Mouse (Mus musculus) splenic B cell, adult 2 months (primary cell): ENCODE measurements around the gene Zscan25.
"Not testable (repeated sequence)": the region's sequence is repeated elsewhere in the genome, so short reads cannot be mapped to it uniquely, and the experiment has no call there.

Experiments
- DNase-seq: peaks from one replicate; pipeline ENCODE4 v3.0.0-alpha.2; 2011; ENCODE audit warnings: low read depth, low spot score
- H3K27me3 ChIP-seq: 2 replicates; pipeline ENCODE4 v1.6.1; 2012; ENCODE audit warnings: mild to moderate bottlenecking, low read length, moderate library complexity, mixed read lengths; ENCODE audit not compliant: control insufficient read depth, poor library complexity, insufficient read depth, severe bottlenecking
- H3K36me3 ChIP-seq: 2 replicates; pipeline ENCODE4 v1.6.1; 2012; ENCODE audit warnings: mild to moderate bottlenecking, low read length, moderate library complexity, mixed read lengths; ENCODE audit not compliant: control insufficient read depth, poor library complexity, insufficient read depth, severe bottlenecking

The Zscan25 gene

GRCm38 (mm10) chr5:145280371-145281143, at the start of gene Zscan25:
TSS of gene Zscan25 (plus strand) at chr5:145280500.
- no peaks in the 10 kb centered on the region for H3K27me3 ChIP-seq
- peak; percentile 93 for DNase-seq
- H3K36me3 ChIP-seq, result peaks cover 2% of the 10 kb centered on the region

- no peak for DNase-seq
- Histone ChIP-seq H3K36me3 (0 out of 2 replicates have a peak, but pooled peaks cover 3% of the 10 kb centered on the region), H3K27me3 (no peaks in the 10 kb centered on the region)
Measured at GRCm38 (mm10) chr5:145230641-145231040, 49.7 kb upstream of the Zscan25 start.

- peak; percentile 98 for DNase-seq
- Histone ChIP-seq H3K36me3 (peaks cover 5% of the 10 kb centered on the region; the same call in 1 of the 2 replicates), H3K27me3 (no peaks in the 10 kb centered on the region)
Measured at GRCm38 (mm10) chr5:145231367-145231871, 48.9 kb upstream of the Zscan25 start, which contains the start of gene Zfp655. TSS of gene Zfp655 (plus strand) at chr5:145231715.

GRCm38 (mm10) chr5:145231893-145232411, 48.3 kb upstream of the Zscan25 start:
- Histone ChIP-seq H3K27me3 (no peaks in the 10 kb centered on the region), H3K36me3 (peaks cover 6% of the 10 kb centered on the region)
- no peak for DNase-seq

GRCm38 (mm10) chr5:145234636-145235035, 45.7 kb upstream of the Zscan25 start:
- Histone ChIP-seq H3K36me3 (peaks cover 10% of the 10 kb centered on the region), H3K27me3 (no peaks in the 10 kb centered on the region)
- DNase-seq, result peak; percentile 70

GRCm38 (mm10) chr5:145249520-145249919, 30.8 kb upstream of the Zscan25 start:
- no peak for DNase-seq
- Histone ChIP-seq H3K36me3 (peaks cover 12% of the 10 kb centered on the region; the same call in 1 of the 2 replicates), H3K27me3 (no peaks in the 10 kb centered on the region)

- DNase-seq, H3K27me3 ChIP-seq, H3K36me3 ChIP-seq: not testable (repeated sequence)
Measured at GRCm38 (mm10) chr5:145273568-145273967, 6.7 kb upstream of the Zscan25 start.

GRCm38 (mm10) chr5:145279948-145280347, 352 bp upstream of the Zscan25 start:
- DNase-seq, result no peak
- Histone ChIP-seq H3K36me3 (peaks cover 2% of the 10 kb centered on the region), H3K27me3 (no peaks in the 10 kb centered on the region)

GRCm38 (mm10) chr5:145288382-145288781, 8.1 kb downstream of the Zscan25 start:
- no peak for DNase-seq
- H3K27me3 ChIP-seq, result no peaks in the 10 kb centered on the region
- H3K36me3 ChIP-seq, result peaks cover 14% of the 10 kb centered on the region

- DNase-seq, result no peak
- H3K27me3 ChIP-seq, result no peaks in the 10 kb centered on the region
- peaks cover 12% of the 10 kb centered on the region for H3K36me3 ChIP-seq
Measured at GRCm38 (mm10) chr5:145290697-145291096, 10.4 kb downstream of the Zscan25 start.

GRCm38 (mm10) chr5:145292398-145292797, 12.1 kb downstream of the Zscan25 start:
- H3K36me3 ChIP-seq, result peaks cover 10% of the 10 kb centered on the region
- DNase-seq, result no peak
- no peaks in the 10 kb centered on the region for H3K27me3 ChIP-seq

- DNase-seq, result no peak
- no peaks in the 10 kb centered on the region for H3K27me3 ChIP-seq
- H3K36me3 ChIP-seq, result no peaks in the 10 kb centered on the region
Measured at GRCm38 (mm10) chr5:145300469-145300868, 20.2 kb downstream of the Zscan25 start.

GRCm38 (mm10) chr5:145301796-145302195, 21.5 kb downstream of the Zscan25 start:
- DNase-seq, H3K27me3 ChIP-seq, H3K36me3 ChIP-seq: not testable (repeated sequence)

- no peaks in the 10 kb centered on the region for H3K36me3 ChIP-seq
- no peak for DNase-seq
- H3K27me3 ChIP-seq, result no peaks in the 10 kb centered on the region
Measured at GRCm38 (mm10) chr5:145302424-145302823, 22.1 kb downstream of the Zscan25 start.

GRCm38 (mm10) chr5:145306953-145307352, 26.7 kb downstream of the Zscan25 start:
- not testable (repeated sequence) for H3K27me3 ChIP-seq, DNase-seq, H3K36me3 ChIP-seq
